Mouse (Mus musculus) cerebellum, adult 9-10 months (tissue): ENCODE data around the gene Nfe2.

Source experiments
- DNase-seq: peaks from one replicate; pipeline ENCODE4 v3.0.0; 2022

The Nfe2 gene

DNA sequence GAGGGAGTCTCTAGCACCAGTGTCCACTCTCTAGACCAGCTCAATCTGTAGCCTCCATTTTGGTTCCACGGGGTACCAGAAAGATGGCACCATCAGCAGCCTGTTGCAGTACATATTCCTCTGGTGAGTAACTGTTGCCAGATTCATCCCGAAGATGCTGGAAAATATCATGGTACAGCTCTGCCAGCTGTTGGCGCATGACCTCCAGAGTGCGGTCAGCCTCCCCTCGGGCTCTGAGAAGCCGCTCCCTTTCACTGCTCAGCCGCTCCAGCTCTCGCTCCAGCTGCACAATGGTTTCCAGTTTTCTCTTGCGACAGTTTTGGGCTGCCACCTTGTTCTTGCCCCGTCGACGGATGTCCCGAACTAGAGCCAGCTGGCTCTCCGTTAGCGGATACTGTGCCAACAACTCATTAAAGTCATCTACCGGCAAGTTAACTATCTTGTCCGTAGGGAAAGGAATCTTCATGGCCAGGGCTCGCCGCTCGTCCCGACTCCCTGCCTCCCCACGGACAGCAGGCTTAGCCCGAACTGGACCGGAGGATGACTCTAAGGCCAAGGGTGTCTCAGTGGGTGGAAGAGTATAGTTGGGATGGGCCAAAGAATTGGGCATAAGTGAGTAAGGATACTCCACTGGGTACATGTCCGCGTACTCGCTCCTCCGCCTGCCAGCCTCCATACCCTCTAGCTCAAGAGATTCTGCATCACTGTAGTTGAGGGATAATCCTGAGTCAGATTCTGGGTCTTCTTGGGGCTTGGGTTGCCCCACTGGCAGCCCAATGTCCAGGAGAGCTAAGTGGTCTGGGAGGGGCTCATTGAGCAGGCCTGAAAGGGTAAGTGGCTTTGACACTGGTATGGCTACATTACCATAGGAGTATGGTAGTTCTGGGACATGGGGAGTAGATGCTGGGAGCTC is 9.5 kb downstream of the Nfe2 start:
- DNase-seq, result no peak

DNA sequence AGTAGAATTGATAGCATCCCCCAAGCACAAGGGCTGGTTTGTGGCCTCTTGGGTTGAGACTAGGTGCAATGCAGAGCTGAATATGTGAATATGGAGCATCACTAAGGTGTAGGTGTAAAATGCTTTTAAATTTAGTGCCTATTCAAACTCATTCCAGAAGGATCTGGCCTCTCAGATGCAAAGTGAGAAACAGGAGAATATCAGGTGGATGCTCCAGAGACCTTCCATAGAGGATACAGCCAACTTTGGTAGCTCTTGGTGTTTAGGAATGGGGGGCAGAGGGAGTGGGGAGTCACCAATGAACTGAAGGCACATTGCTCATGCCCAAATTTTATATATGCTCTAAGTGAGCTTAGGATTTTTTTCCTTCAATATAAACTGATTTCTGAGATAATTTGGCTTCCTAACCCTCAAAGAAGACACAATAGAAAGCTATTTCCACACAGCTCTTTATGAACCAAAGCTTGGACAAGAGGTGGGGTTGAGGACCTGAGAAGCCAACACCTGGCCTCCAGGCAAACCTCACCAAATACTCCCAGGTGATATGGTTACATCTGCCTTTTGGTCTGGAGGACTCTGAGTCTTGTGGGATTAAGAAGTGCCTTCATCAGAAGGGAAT is 10.3 kb downstream of the Nfe2 start:
- DNase-seq, result no peak

DNA sequence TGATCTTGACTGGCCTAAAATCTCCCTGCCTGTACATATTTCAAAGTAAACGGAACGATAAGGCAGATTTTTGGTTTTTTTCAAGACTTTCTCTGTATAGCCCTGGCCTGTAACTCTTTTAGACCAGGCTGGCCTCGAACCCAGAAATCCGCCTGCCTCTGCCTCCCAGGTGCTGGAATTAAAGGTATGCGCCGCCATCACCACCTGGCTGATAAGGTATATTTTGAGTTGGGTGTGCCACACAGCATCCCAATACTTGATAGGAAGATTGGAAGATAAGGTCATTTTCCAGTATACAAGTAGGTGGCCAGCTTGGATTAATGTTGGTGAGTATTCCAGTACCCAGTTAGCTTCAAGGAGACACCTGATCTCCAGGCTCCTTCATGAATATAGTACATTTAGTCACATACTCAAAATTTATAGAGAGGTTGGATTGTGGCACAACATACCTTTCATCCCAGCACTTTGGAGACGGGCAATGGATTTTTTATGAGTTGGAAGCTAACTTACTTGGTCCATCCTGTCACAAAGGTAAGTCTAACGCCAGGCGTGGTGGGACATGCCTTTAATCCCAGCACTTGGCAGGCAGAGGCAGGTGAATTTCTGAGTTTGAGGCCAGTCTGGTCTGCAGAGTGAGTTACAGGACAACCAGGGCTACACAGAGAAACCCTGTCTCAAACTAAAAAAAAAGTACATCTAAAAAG is 11.0 kb downstream of the Nfe2 start:
- no peak for DNase-seq

DNA sequence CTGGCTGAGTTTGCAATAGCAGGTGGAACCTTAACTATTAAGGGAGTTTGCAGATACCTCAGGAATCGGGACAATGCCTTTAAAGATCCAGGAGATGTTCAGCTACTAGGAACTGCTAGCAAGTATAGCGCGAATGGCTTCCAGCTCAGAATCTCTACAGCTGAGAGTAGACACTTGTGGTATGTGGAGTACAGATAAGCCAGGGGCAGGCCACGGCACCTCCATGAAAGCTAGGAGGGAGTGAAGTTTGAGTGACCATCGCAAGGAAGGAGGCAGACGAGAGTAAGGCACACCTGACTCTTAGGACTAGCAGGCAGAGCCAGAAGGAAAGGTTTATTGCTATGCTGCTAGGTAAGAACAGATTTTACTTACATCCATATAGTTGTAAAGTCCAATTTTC is 12.6 kb downstream of the Nfe2 start:
- DNase-seq, result no peak

DNA sequence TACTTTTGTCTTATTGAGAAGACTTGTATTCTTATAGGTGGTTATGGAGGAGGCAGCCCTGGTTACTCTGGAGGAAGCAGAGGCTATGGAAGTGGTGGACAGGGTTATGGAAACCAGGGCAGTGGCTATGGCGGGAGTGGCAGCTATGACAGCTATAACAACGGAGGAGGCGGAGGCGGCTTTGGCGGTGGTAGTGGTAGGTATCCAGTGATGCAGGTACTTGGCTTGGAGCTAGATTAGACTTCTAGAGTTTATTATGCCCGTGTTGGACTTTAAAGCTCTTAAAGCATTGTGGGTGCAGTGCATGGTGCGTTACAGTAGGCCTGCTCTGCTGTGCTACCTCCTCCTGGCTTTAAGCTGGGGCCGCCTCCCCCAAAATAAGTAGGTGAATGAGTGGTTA is 15.3 kb downstream of the Nfe2 start:
- DNase-seq, result peak; percentile 33

DNA sequence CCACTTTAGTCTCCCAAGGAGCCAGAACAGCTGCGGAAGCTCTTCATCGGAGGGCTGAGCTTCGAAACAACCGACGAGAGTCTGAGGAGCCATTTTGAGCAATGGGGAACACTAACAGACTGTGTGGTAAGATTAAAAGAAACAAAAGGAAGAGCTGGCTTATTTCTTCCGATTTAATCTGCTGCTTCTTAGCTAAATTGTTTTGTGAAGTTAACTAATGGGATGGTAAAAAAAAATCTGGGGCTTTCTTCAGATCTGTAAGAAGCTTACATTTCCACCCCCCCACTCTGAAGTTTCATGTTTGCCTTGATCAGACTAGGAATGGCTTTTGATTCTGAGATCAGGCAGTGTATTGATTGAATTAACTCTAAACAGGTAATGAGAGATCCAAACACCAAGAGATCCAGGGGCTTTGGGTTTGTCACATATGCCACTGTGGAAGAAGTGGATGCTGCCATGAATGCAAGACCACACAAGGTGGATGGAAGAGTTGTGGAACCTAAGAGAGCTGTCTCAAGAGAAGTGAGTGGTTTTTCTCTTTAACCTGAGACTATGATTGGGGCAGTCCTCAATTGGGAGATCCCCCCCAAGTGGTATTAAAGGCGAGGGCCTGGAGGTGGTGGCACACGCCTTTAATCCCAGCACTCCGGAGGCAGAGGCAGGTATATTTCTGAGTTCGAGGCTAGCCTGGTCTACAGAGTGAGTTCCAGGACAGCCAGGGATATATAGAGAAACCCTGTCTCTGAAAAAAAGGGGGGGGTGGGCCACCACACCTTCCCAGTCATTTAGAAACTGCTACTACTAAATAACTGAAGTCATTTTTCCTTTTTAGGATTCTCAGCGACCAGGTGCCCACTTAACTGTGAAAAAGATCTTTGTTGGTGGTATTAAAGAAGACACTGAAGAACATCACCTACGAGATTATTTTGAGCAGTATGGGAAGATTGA is 16.9 kb downstream of the Nfe2 start:
- peak; percentile 57 for DNase-seq

DNA sequence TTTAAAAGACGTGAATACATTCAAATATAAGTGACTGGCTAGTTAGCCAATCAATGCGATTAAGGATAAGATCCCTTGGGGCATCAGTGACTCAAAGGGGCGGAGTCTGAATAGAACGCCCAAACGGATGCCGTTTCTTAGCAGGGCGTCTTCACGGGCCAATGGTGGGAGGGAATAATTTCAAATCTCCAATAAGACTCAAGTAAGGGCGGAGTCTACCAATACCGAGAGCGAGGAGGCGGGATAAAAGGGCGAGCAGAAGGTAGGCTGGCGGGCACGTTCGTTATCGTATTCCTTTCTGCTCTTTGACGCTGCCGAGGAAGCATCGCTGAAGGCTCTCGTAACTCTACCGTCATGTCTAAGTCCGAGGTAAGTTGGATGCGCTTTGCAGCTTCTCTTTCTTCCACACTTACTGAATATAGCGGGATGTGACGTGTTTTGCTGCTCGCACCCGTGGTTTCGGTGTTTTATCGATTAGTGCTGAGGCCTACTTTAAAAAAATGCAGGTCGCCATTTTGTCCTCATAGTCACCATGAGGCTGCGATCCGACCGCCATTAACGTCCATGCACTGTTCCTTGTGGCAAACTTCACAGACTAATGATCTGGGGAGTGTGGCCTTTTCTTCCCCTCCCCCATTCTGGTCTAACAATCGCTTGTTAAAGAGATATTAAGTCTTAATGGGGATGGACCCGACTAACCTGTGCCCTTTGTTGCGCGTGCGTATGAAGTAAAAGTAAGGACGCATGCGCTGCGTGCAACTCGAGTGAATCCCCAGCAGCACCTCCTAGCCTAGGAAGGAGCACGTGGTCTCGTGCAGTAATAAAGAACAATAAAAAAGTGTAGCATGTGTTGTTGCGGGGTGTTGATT is 17.8 kb downstream of the Nfe2 start, which contains the start of gene Hnrnpa1:
TSS of gene Hnrnpa1 (plus strand) at position 273 of the 869 bp plus-strand sequence.
- peak; percentile 99 for DNase-seq

DNA sequence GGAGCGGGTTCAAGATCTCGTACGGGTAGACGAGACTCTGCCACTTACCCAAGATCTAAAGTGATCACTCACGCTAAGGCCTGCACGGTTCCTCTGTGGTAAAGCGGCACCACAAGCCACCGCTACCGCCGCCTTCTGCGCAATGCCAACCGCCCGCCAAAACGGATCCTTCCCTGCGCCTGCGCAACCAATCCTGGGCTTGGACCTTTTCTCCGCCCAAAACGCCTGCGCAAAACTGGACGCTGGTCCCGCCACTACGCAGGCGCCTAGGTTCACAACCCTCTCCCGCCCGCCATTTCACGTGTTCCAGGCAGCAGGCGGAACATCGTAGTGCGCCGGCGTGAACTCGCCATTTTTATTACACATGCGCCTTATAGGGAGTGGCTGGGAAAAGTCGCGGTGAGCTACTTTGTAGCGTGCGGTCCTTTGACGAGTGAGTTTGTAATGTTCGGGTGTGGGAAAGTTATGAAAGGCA is 18.5 kb downstream of the Nfe2 start, which contains the start of gene Cbx5:
TSS of gene Cbx5 (minus strand) at position 132 of the 475 bp plus-strand sequence.
- DNase-seq, result peak; percentile 99

DNA sequence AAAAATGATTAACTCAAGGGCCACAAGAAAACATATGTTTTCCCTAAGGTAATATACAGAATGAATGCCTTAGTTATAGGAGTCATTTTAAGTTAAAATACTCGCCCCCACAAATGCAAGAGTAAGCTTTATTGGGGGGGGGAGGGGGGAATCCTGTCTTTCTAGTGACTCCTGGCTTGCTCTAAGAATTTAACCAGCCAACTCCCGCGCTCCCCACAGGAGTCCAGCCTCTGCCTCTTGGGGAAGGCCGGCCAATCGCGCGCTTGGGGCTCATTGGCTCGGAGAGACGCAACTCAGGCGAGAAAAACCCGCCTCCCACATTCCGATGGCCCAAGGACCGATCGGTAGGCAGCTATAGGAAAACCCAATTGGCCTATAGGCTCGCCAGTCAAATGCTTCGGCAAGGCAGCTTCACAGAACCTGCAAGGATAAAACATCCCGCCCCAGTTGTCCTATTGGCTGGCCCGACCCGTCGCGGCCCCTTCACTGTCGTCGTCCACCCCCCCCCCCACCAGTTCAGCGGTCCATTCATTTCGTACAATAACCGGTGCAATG is 19.0 kb downstream of the Nfe2 start:
- peak; percentile 98 for DNase-seq

DNA sequence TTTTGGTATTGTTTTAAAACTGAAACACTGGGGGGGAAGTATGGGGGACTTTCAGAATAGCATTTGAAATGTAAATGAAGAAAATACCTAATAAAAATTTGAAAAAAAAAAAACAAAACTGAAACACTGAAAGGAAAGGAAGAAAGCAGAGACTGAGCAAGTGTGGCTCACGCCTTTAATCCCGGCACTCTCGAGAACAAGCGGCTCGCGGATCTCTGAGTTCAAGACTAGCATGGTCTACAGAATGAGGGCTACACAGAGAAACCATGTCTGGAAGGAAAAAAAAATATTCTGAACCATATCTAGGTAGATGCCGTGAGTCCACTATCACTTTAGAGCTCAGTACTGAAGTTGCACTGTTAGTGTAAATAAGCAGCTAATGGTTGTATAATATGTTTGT is 20.9 kb downstream of the Nfe2 start:
- no peak for DNase-seq

DNA sequence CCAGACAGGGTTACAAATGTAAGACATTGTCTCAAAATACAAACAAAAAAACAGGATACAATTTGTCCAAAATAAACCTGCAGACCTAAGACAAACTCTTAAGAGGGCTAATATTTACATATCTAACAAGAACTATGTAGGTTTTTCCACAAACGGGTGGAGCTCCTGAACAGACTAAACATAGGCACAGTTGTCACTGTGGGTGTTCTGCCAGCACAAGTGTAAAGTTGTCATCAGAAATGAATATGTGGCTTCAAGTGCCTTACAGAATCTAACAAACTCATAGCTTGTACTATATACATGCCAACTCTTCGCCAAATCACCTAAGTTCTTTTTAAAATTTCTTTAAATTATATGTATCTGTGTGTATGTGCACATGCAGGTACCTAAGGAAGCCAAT is 25.1 kb downstream of the Nfe2 start:
- DNase-seq, result no peak

DNA sequence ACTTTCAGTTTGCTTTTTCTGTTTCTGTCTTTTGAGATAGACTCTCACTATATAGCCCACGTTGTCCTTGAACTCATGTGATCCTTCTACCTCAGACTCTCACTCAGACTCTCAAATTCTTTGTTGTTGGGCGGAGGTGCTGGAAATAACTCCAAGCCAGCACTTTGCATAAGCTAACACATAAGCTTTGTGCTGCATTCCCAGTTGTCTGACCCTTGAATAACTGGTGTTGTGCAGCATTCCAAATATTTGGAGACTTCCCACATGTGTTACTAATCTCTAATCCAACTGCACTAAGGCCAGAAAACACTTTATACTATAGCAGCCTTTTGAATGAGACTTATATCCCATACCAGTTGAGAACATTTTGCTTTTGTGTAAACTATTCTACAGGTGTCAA is 29.3 kb downstream of the Nfe2 start:
- DNase-seq, result no peak

DNA sequence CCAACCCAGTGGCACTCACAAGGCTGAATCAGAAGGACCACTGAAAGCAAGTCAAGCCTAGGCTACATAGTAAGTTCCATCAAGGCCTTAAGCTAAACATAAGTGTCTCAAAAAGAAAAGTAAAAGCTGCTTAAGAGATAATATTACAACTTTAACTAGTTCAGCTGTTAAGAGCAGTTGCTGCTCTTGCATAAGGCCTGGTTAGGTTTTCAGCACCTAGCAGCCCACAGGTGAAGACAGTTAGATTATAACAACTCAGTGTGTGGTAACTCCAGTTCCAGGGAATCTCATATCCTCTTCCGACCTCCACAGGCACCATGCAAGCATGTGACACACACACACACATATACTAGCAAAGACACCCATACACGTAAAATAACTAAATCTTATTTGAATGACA is 30.6 kb downstream of the Nfe2 start:
- DNase-seq, result no peak

DNA sequence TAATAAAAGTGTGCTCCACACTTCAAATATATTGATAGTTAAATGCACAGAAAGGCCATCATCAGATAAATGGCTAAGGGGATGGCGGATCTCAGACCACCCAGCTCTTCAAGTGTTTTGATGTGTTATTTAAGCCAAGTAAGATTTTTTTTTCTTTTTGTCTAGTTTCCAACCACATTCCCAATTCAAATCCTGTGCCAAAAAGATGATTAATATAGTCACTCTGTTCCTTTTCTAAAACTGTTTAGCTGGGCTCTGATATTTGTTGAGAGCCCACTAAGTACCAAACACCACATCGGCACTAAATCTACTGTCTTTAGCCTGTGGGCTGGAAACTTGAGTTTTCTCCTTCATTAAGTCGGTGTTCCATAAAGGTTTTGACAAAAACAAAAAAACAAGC is 31.2 kb downstream of the Nfe2 start:
- DNase-seq, result no peak

DNA sequence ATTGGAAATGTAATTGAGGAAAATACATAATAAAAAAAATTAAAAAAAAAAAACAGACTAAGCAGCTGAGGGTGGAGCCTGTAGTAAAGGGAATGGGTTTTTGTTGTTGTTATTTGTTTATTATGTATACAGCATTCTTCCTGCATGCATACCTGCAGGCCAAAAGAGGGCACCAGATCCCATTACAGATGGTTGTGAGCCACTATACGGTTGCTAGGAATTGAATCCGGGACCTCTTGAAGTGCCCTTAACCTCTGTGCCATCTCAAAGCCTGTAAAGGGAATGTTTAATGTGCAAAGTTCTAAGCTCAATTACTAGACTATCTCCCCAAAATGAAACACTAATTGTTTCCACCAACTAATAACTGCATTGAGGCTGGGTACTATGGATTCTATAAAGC is 34.0 kb downstream of the Nfe2 start:
- no peak for DNase-seq

DNA sequence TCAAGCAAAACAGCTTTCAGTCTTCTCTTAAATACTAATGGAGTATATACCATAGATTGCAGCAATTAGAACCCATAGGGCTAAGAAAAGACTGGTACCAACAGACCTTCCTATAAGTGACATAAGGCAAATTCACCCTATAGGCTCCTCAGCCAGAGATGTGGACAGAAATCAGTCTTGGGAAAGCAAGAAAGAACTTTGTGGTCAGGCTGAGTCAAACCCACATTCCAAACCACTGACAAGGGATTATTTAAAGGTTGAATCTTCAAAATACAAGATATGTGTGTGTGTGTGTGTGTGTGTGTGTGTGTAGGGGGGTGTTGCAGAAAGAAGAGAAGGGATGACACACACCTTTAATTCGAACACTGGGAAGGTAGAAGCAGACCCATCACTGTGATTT is 36.8 kb downstream of the Nfe2 start:
- no peak for DNase-seq

DNA sequence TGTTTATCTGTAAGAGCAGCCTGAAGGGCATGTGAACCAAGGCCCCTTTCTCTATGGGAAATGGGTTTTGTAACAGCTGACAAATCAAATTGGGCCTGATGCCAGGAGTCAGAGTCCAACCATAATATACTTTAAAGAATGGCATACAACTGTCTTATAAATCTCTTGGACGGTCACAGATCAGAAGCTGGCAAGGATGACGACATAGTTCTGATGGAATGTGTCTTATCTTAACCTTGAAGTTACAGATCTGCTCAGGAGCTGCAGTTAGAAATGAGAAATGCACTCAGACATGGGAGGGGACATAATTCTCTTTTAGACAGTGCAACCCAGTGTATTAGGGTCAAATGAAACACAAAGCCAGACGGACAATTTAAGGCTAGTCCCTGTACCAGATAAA is 37.4 kb downstream of the Nfe2 start:
- no peak for DNase-seq

DNA sequence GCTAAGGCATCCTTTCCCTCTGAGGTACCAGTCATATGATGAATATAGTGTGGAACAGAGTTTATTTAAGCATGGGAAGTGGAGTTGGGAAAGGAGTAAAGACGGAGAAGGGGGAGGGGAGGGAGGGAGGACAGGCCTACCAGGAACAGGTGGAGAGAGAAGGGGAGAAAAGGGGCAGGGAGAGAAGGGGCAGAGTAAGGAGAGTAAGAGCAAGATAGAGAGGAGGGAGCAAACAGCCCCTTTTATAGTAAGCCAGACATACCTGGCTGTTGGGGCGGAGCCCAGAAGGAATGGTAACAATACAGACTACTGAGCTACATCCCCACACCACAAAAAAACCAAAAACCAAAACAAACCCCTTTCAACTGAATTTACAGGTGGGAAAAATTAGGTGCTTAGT is 42.2 kb downstream of the Nfe2 start:
- no peak for DNase-seq

DNA sequence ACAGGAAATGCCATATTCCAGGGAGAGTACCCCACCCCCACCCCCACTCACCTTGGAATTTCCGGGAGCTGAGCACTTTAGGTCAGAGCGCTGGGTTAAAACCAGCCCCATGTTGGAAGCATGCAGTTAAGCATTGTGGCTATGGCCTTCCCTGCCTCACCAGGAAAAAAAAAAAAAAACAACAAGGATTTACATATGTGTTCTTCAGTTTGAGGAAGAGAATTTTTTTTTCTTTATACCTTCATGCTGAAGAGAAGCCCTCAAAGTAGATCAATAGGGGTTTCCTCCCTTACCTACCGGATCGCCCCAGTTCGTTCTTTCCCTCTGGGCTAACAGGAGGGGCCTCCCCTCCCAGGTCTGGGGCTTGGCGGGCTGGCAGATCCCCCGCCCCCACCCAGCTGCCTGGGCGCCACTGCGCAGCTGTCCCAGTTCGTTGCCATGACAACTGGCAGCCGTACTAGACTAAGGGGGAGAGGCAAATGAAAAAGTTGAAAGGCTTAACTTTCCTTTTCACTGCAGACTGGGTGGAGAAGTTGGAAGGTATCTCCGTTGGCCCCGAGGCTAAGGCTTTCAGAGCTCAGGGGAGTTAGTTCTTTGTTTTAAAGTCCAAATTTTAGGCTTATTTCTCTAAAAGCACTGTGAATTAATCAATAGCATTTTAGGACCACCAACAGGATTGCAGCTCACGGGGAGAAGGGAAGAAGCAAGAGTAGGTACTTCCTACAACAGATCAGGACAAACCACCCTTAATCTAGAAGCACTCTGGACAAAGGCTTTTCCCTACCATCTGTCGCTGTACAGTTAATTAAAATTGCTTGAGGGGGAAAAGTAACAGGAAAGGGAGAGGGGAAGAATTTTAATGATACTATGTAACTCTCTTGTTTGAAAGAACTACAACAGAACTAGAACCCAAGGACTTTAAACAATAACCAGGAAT is 43.0 kb downstream of the Nfe2 start:
- peak; percentile 25 for DNase-seq

DNA sequence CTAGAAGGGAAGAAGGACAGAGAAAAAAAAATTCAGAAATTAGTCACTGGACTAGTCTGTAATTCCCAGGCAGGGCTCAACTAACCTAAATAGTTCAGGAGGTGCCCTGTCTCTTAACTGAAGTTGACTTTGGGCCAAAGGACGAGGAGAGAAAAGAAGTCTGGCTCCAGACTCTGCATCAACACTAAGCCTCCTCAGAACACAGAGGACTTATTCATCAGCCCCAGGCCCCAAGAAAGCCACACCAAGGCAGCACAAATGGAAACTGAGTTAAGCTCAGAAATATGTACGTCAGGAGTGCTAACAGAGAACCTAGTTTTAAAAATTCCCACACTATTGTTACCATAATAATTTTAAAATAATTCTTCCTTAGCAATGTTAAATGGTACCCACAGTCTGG is 44.1 kb downstream of the Nfe2 start:
- no peak for DNase-seq
